Mouse (Mus musculus): ENCODE results near the gene Actb.

The Actb gene

GRCm38 (mm10) chr5:142922251-142922650 lies 15.7 kb upstream of the Actb start:
- DNase-seq (ENCODE audit: low read depth) = peak; percentile 29

GRCm38 (mm10) chr5:142921074-142921459 lies 14.5 kb upstream of the Actb start:
- no peak for DNase-seq (ENCODE audit: low read depth)

- peak; percentile 94 for DNase-seq (ENCODE audit: low read depth)
Measured at GRCm38 (mm10) chr5:142920311-142921073, 13.9 kb upstream of the Actb start.

GRCm38 (mm10) chr5:142917402-142917801 lies 10.8 kb upstream of the Actb start:
- no peak for DNase-seq (ENCODE audit: low read depth)

GRCm38 (mm10) chr5:142916593-142916992 lies 10.0 kb upstream of the Actb start:
- DNase-seq (ENCODE audit: low read depth) = no peak

- no peak for DNase-seq (ENCODE audit: low read depth)
Measured at GRCm38 (mm10) chr5:142915231-142915630, 8.7 kb upstream of the Actb start.

GRCm38 (mm10) chr5:142912739-142913138 lies 6.2 kb upstream of the Actb start:
- peak; percentile 58 for DNase-seq (ENCODE audit: low read depth)

GRCm38 (mm10) chr5:142912320-142912719 lies 5.8 kb upstream of the Actb start:
- DNase-seq (ENCODE audit: low read depth) = no peak

GRCm38 (mm10) chr5:142911629-142912028 lies 5.1 kb upstream of the Actb start:
- DNase-seq (ENCODE audit: low read depth) = peak; percentile 33

GRCm38 (mm10) chr5:142909576-142910278 lies 3.2 kb upstream of the Actb start:
- DNase-seq (ENCODE audit: low read depth) = peak; percentile 77

GRCm38 (mm10) chr5:142908941-142909575 lies 2.5 kb upstream of the Actb start:
- peak; percentile 80 for DNase-seq (ENCODE audit: low read depth)

- peak; percentile 63 for DNase-seq (ENCODE audit: low read depth)
Measured at GRCm38 (mm10) chr5:142907803-142908559, 1.4 kb upstream of the Actb start.

- no peak for DNase-seq (ENCODE audit: low read depth)
Measured at GRCm38 (mm10) chr5:142907048-142907802, 671 bp upstream of the Actb start.

- DNase-seq (ENCODE audit: low read depth) = peak; percentile 99
Measured at GRCm38 (mm10) chr5:142905725-142906531, 626 bp downstream of the Actb start.

GRCm38 (mm10) chr5:142905038-142905695 lies 1.4 kb downstream of the Actb start:
- DNase-seq (ENCODE audit: low read depth) = no peak

GRCm38 (mm10) chr5:142904208-142905037 lies 2.1 kb downstream of the Actb start:
- peak; percentile 59 for DNase-seq (ENCODE audit: low read depth)

- peak; percentile 80 for DNase-seq (ENCODE audit: low read depth)
Measured at GRCm38 (mm10) chr5:142903470-142904207, 2.9 kb downstream of the Actb start.

All from induced T-regulatory cell, adult 2 months (primary cell).